Mouse (Mus musculus): ENCODE data around the gene Bcan. TPM values are rescaled to one million over a fixed set of nuclear protein-coding genes. Genes with fewer than 3 reads are reported as not detected.

Bcan gene
- total RNA-seq, 1 experiment = 1.4 TPM

- Histone ChIP-seq H3K27ac (ENCODE audit: insufficient read depth, low read depth, low read length, poor library complexity, severe bottlenecking) (no peak overlapping the region), H3K4me1 (ENCODE audit: control insufficient read depth in 2 of 2, insufficient read depth in 2 of 2, low read length in 2 of 2, poor library complexity in 1 of 2) (peaks cover 2 to 21% of the 10 kb centered on the region in 2 experiments; a peak in 2 of 4 replicates), H3K9me3 (ENCODE audit: control insufficient read depth, insufficient read depth, low read depth, low read length) (no peaks in the 10 kb centered on the region), H3K36me3 (ENCODE audit: control insufficient read depth, insufficient read depth, low read length, poor library complexity, severe bottlenecking) (no peaks in the 10 kb centered on the region), H3K4me3 (ENCODE audit: insufficient read depth in 1 of 2, low read depth in 1 of 2, low read length in 2 of 2, poor library complexity in 1 of 2, severe bottlenecking in 1 of 2) (0 out of 4 replicates have a peak overlapping the region, but pooled peaks of 1 of the 2 experiments have one; percentile 21), H3K9ac (ENCODE audit: insufficient read depth, low read depth, low read length, poor library complexity, severe bottlenecking) (no peak overlapping the region)
- TF ChIP-seq ZC3H11A (IDR thresholded peaks at IDR 0.05; ENCODE audit: borderline replicate concordance, low read depth, low read length) = no peak
- no peak for TF ChIP-seq HCFC1 (IDR thresholded peaks at IDR 0.05; ENCODE audit: borderline replicate concordance, insufficient read depth, low read length)
- TF ChIP-seq CHD2 (IDR thresholded peaks at IDR 0.05; ENCODE audit: low read depth, low read length) = no peak
- no peak for TF ChIP-seq MAFK (IDR thresholded peaks at IDR 0.05; ENCODE audit: insufficient read depth, low read depth, low read length)
- no peak for TF ChIP-seq ZNF384 (IDR thresholded peaks at IDR 0.05; ENCODE audit: low read depth, low read length)
- no peak for DNase-seq (ENCODE audit: low read depth, low spot score)
- in situ Hi-C loops (cut with MboI; ENCODE audit: low sequenced_read_pairs in 2 of 2, unreplicated experiment in 2 of 2) = no loop called here
Observed at GRCm38 (mm10) chr3:87982836-87983601, 17.0 kb downstream of the Bcan start.

GRCm38 (mm10) chr3:87981894-87982835 is 17.9 kb downstream of the Bcan start:
- TF ChIP-seq ZNF384 (IDR thresholded peaks at IDR 0.05; ENCODE audit: low read depth, low read length) (no peak), ZC3H11A (IDR thresholded peaks at IDR 0.05; ENCODE audit: borderline replicate concordance, low read depth, low read length) (no peak), MAFK (IDR thresholded peaks at IDR 0.05; ENCODE audit: insufficient read depth, low read depth, low read length) (no peak), CHD2 (IDR thresholded peaks at IDR 0.05; ENCODE audit: low read depth, low read length) (no peak), HCFC1 (IDR thresholded peaks at IDR 0.05; ENCODE audit: borderline replicate concordance, insufficient read depth, low read length) (no peak)
- H3K9me3 ChIP-seq (ENCODE audit: control insufficient read depth, insufficient read depth, low read depth, low read length) = no peaks in the 10 kb centered on the region
- H3K9ac ChIP-seq (ENCODE audit: insufficient read depth, low read depth, low read length, poor library complexity, severe bottlenecking) = no peak overlapping the region
- no peaks in the 10 kb centered on the region for H3K36me3 ChIP-seq (ENCODE audit: control insufficient read depth, insufficient read depth, low read length, poor library complexity, severe bottlenecking)
- in situ Hi-C loops (cut with MboI; ENCODE audit: low sequenced_read_pairs in 2 of 2, unreplicated experiment in 2 of 2) = no loop called here
- H3K27ac ChIP-seq (ENCODE audit: insufficient read depth, low read depth, low read length, poor library complexity, severe bottlenecking) = no peak overlapping the region
- DNase-seq (ENCODE audit: low read depth, low spot score) = no peak
- 0 out of 4 replicates have a peak overlapping the region, but pooled peaks of 1 of the 2 experiments have one; percentile 21 for H3K4me3 ChIP-seq (ENCODE audit: insufficient read depth in 1 of 2, low read depth in 1 of 2, low read length in 2 of 2, poor library complexity in 1 of 2, severe bottlenecking in 1 of 2)
- peaks cover 2 to 17% of the 10 kb centered on the region in 2 experiments; a peak in 2 of 4 replicates for H3K4me1 ChIP-seq (ENCODE audit: control insufficient read depth in 2 of 2, insufficient read depth in 2 of 2, low read length in 2 of 2, poor library complexity in 1 of 2)

GRCm38 (mm10) chr3:87981214-87981760 is 18.7 kb downstream of the Bcan start:
- no peak overlapping the region for H3K4me3 ChIP-seq (ENCODE audit: insufficient read depth in 1 of 2, low read depth in 1 of 2, low read length in 2 of 2, poor library complexity in 1 of 2, severe bottlenecking in 1 of 2)
- in situ Hi-C loops (cut with MboI; ENCODE audit: low sequenced_read_pairs in 2 of 2, unreplicated experiment in 2 of 2) = no loop called here
- H3K36me3 ChIP-seq (ENCODE audit: control insufficient read depth, insufficient read depth, low read length, poor library complexity, severe bottlenecking) = no peaks in the 10 kb centered on the region
- no peak for DNase-seq (ENCODE audit: low read depth, low spot score)
- no peak overlapping the region for H3K9ac ChIP-seq (ENCODE audit: insufficient read depth, low read depth, low read length, poor library complexity, severe bottlenecking)
- no peak overlapping the region for H3K27ac ChIP-seq (ENCODE audit: insufficient read depth, low read depth, low read length, poor library complexity, severe bottlenecking)
- H3K4me1 ChIP-seq (ENCODE audit: control insufficient read depth in 2 of 2, insufficient read depth in 2 of 2, low read length in 2 of 2, poor library complexity in 1 of 2) = peaks cover 2 to 12% of the 10 kb centered on the region in 2 experiments; a peak in 2 of 4 replicates
- no peaks in the 10 kb centered on the region for H3K9me3 ChIP-seq (ENCODE audit: control insufficient read depth, insufficient read depth, low read depth, low read length)
- TF ChIP-seq HCFC1 (IDR thresholded peaks at IDR 0.05; ENCODE audit: borderline replicate concordance, insufficient read depth, low read length) (no peak), CHD2 (IDR thresholded peaks at IDR 0.05; ENCODE audit: low read depth, low read length) (no peak), ZC3H11A (IDR thresholded peaks at IDR 0.05; ENCODE audit: borderline replicate concordance, low read depth, low read length) (no peak), MAFK (IDR thresholded peaks at IDR 0.05; ENCODE audit: insufficient read depth, low read depth, low read length) (no peak), ZNF384 (IDR thresholded peaks at IDR 0.05; ENCODE audit: low read depth, low read length) (no peak)

- Histone ChIP-seq H3K27ac (ENCODE audit: insufficient read depth, low read depth, low read length, poor library complexity, severe bottlenecking) (no peak overlapping the region), H3K9me3 (ENCODE audit: control insufficient read depth, insufficient read depth, low read depth, low read length) (no peaks in the 10 kb centered on the region), H3K36me3 (ENCODE audit: control insufficient read depth, insufficient read depth, low read length, poor library complexity, severe bottlenecking) (no peaks in the 10 kb centered on the region), H3K9ac (ENCODE audit: insufficient read depth, low read depth, low read length, poor library complexity, severe bottlenecking) (no peak overlapping the region), H3K4me3 (ENCODE audit: insufficient read depth in 1 of 2, low read depth in 1 of 2, low read length in 2 of 2, poor library complexity in 1 of 2, severe bottlenecking in 1 of 2) (no peak overlapping the region), H3K4me1 (ENCODE audit: control insufficient read depth in 2 of 2, insufficient read depth in 2 of 2, low read length in 2 of 2, poor library complexity in 1 of 2) (peaks cover 2 to 12% of the 10 kb centered on the region in 2 experiments; a peak in 2 of 4 replicates)
- no peak for TF ChIP-seq ZNF384 (IDR thresholded peaks at IDR 0.05; ENCODE audit: low read depth, low read length)
- TF ChIP-seq MAFK (IDR thresholded peaks at IDR 0.05; ENCODE audit: insufficient read depth, low read depth, low read length) = no peak
- TF ChIP-seq CHD2 (IDR thresholded peaks at IDR 0.05; ENCODE audit: low read depth, low read length) = no peak
- no peak for TF ChIP-seq ZC3H11A (IDR thresholded peaks at IDR 0.05; ENCODE audit: borderline replicate concordance, low read depth, low read length)
- DNase-seq (ENCODE audit: low read depth, low spot score) = no peak
- in situ Hi-C loops (cut with MboI; ENCODE audit: low sequenced_read_pairs in 2 of 2, unreplicated experiment in 2 of 2) = no loop called here
Observed at GRCm38 (mm10) chr3:87980728-87981127, 19.3 kb downstream of the Bcan start.

All from ES-E14 (cell line).